Mouse (Mus musculus): Measurements from ENCODE around the gene Uri1.

DNA sequence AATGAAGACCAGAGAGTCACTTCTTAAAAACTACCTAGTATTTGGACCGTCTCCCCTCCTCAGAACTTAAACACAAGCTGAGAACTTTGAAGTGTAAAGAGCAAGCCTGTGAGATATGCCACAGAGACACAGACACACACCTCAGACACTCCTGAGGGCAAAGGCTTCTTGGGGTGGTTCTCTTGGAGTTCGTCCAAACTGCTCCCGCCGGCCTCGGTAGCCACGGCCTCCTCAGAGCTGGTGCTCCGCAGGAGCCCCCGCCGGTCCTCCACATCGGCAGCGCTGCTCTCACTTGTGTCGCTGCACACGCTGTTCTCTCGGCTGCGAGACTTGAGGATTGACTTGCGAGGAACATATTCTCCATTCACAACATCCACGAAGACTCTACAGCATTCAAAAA, 61.0 kb downstream of the Uri1 start:
- TF ChIP-seq POLR2A (IDR thresholded peaks at IDR 0.05; ENCODE audit: low read depth, low read length) (no peak), CTCF (IDR thresholded peaks at IDR 0.05; ENCODE audit: borderline replicate concordance, insufficient read depth, low read length) (no peak)
